Mouse (Mus musculus) CH12.LX (cell line): ENCODE data around the gene Krtap29-1. TPM values are rescaled to one million over a fixed set of nuclear protein-coding genes. Genes with fewer than 3 reads are reported as not detected.

Source experiments
- DNase-seq: peaks from one replicate; pipeline ENCODE4 v3.0.0-alpha.2; 2013; ENCODE audit errors: extremely low read depth
- H3K27ac ChIP-seq: 2 replicates; pipeline ENCODE4 v1.5.1; 2012; ENCODE audit warnings: low read depth, mild to moderate bottlenecking, control low read depth, moderate library complexity; ENCODE audit not compliant: insufficient read depth
- H3K27me3 ChIP-seq: replicated peaks from 2 replicates; pipeline ENCODE3; 2012; ENCODE audit warnings: inconsistent platforms
- H3K36me3 ChIP-seq, 2 experiments: replicated peaks in 1 of 2; 2 replicates each; pipeline versions ENCODE3 to v1.6.1; 2012; ENCODE audit warnings: inconsistent platforms in 1 of 2, low read length in 1 of 2, mild to moderate bottlenecking in 1 of 2, mixed read lengths in 1 of 2, moderate library complexity in 1 of 2; ENCODE audit not compliant: control insufficient read depth in 1 of 2, insufficient read depth in 1 of 2
- H3K4me1 ChIP-seq, 2 experiments: 2 replicates each; pipeline ENCODE4 v1.6.1; 2012; ENCODE audit warnings: inconsistent platforms in 1 of 2, moderate library complexity in 1 of 2; ENCODE audit not compliant: insufficient read depth in 2 of 2, control insufficient read depth in 1 of 2
- H3K4me2 ChIP-seq: 2 replicates; pipeline ENCODE4 v1.6.1; 2012; ENCODE audit warnings: low read depth, mild to moderate bottlenecking, control low read depth; ENCODE audit not compliant: poor library complexity, insufficient read depth, severe bottlenecking
- H3K4me3 ChIP-seq, 3 experiments: fragments of 150-350 bp in 1 of 3; sonication (generic) in 1 of 3; replicated peaks in 1 of 3; 2 replicates each; pipeline versions ENCODE3 to v1.5.1; 2011 to 2012; ENCODE audit warnings: low read depth in 2 of 3, low read length in 2 of 3, mild to moderate bottlenecking in 2 of 3, moderate library complexity in 2 of 3, control low read depth in 1 of 3, improper control_type of control experiment in 1 of 3, inconsistent platforms in 1 of 3, mixed read lengths in 1 of 3; ENCODE audit not compliant: poor library complexity in 1 of 3
- H3K79me2 ChIP-seq: replicated peaks from 2 replicates; pipeline ENCODE4 v1.6.1; 2012; ENCODE audit warnings: mild to moderate bottlenecking, moderate library complexity; ENCODE audit not compliant: control insufficient read depth, poor library complexity, insufficient read depth, severe bottlenecking; ENCODE audit errors: extremely low read depth
- H3K9ac ChIP-seq: 2 replicates; pipeline ENCODE4 v1.6.1; 2012; ENCODE audit warnings: low read depth, mild to moderate bottlenecking, control low read depth, moderate library complexity; ENCODE audit not compliant: insufficient read depth
- H3K9me3 ChIP-seq: replicated peaks from 2 replicates; pipeline ENCODE3; 2012; ENCODE audit warnings: low read length, inconsistent platforms, mixed read lengths
- BHLHE40 ChIP-seq: IDR thresholded peaks from 2 replicates; pipeline ENCODE4 v1.6.1; 2011; ENCODE audit warnings: mild to moderate bottlenecking, low read depth, low read length, improper control_type of control experiment
- CHD2 ChIP-seq: IDR thresholded peaks from 2 replicates; pipeline ENCODE4 v1.6.1; 2011; ENCODE audit warnings: low read length, improper control_type of control experiment
- CTCF ChIP-seq, 2 experiments: IDR thresholded peaks in 1 of 2; conservative IDR thresholded peaks in 1 of 2; 2 replicates each; pipeline ENCODE4 v1.5.1; 2011 to 2012; ENCODE audit warnings: low read depth in 2 of 2, low read length in 2 of 2, improper control_type of control experiment in 1 of 2, inconsistent platforms in 1 of 2, mild to moderate bottlenecking in 1 of 2, moderate library complexity in 1 of 2
- ELF1 ChIP-seq: IDR thresholded peaks from 2 replicates; pipeline ENCODE4 v1.6.1; 2014; ENCODE audit warnings: low read depth, mild to moderate bottlenecking, inconsistent platforms, low read length, improper control_type of control experiment
- EP300 ChIP-seq: IDR thresholded peaks from 2 replicates; pipeline ENCODE4 v1.6.1; 2011; ENCODE audit warnings: low read length, improper control_type of control experiment
- ETS1 ChIP-seq: conservative IDR thresholded peaks from 2 replicates; pipeline ENCODE4 v1.6.1; 2012; ENCODE audit warnings: low read depth, mild to moderate bottlenecking, inconsistent platforms, low read length, improper control_type of control experiment, moderate library complexity
- GABPA ChIP-seq: IDR thresholded peaks from 2 replicates; pipeline ENCODE4 v1.6.1; 2012; ENCODE audit warnings: low read depth, low read length, improper control_type of control experiment, inconsistent platforms; ENCODE audit not compliant: insufficient replicate concordance
- IRF4 ChIP-seq: IDR thresholded peaks from 2 replicates; pipeline ENCODE4 v1.6.1; 2014; ENCODE audit warnings: low read depth, mild to moderate bottlenecking, inconsistent platforms, low read length, improper control_type of control experiment
- JUN ChIP-seq: IDR thresholded peaks from 2 replicates; pipeline ENCODE4 v1.6.1; 2011; ENCODE audit warnings: low read depth, mild to moderate bottlenecking, low read length, improper control_type of control experiment, moderate library complexity; ENCODE audit not compliant: insufficient read depth
- JUND ChIP-seq: conservative IDR thresholded peaks from 2 replicates; pipeline ENCODE4 v1.6.1; 2011; ENCODE audit warnings: low read depth, low read length, improper control_type of control experiment
- MAFK ChIP-seq: IDR thresholded peaks from 2 replicates; pipeline ENCODE4 v1.6.1; 2011; ENCODE audit warnings: low read length, improper control_type of control experiment; ENCODE audit not compliant: insufficient replicate concordance
- MAX ChIP-seq: IDR thresholded peaks from 2 replicates; pipeline ENCODE4 v1.6.1; 2011; ENCODE audit warnings: low read length, improper control_type of control experiment
- MEF2A ChIP-seq: IDR thresholded peaks from 2 replicates; pipeline ENCODE4 v1.6.1; 2014; ENCODE audit warnings: low read depth, mild to moderate bottlenecking, inconsistent platforms, low read length, improper control_type of control experiment, borderline replicate concordance
- MYC ChIP-seq: IDR thresholded peaks from 2 replicates; pipeline ENCODE4 v1.6.1; 2011; ENCODE audit warnings: low read depth, mild to moderate bottlenecking, improper control_type of control experiment, low read length
- NELFE ChIP-seq: IDR thresholded peaks from 2 replicates; pipeline ENCODE4 v1.6.1; 2011; ENCODE audit warnings: low read depth, low read length, improper control_type of control experiment
- POLR2AphosphoS2 ChIP-seq: IDR thresholded peaks from 2 replicates; pipeline ENCODE4 v1.6.1; 2011; ENCODE audit warnings: low read depth, low read length, improper control_type of control experiment
- SIN3A ChIP-seq: IDR thresholded peaks from 2 replicates; pipeline ENCODE4 v1.6.1; 2012; ENCODE audit warnings: low read length, improper control_type of control experiment, inconsistent platforms
- USF1 ChIP-seq: IDR thresholded peaks from 2 replicates; pipeline ENCODE4 v1.6.1; 2014; ENCODE audit warnings: low read depth, mild to moderate bottlenecking, inconsistent platforms, low read length, improper control_type of control experiment
- USF2 ChIP-seq: conservative IDR thresholded peaks from 2 replicates; pipeline ENCODE4 v1.6.1; 2011; ENCODE audit warnings: low read depth, low read length, improper control_type of control experiment
- ZKSCAN1 ChIP-seq: IDR thresholded peaks from 2 replicates; pipeline ENCODE4 v1.6.1; 2012; ENCODE audit warnings: low read depth, inconsistent platforms, low read length, improper control_type of control experiment, borderline replicate concordance
- ZNF384 ChIP-seq: IDR thresholded peaks from 2 replicates; pipeline ENCODE4 v1.6.1; 2012; ENCODE audit warnings: low read depth, low read length, improper control_type of control experiment, inconsistent platforms
- dilution Hi-C: fragments of 300-500 bp; cut with MboI; formaldehyde crosslinking; loops from 2 replicates; pipeline ENCODE4 v1.14.3; 2020; ENCODE audit warnings: low sequenced_read_pairs; ENCODE audit not compliant: extremely low pct_unique_long_range_greater_than_20kb, extremely low pct_ligation_motif_present
- in situ Hi-C: fragments of 300-500 bp; cut with MboI; formaldehyde crosslinking; loops from 3 replicates; pipeline ENCODE4 v1.14.3; 2019; ENCODE audit warnings: low sequenced_read_pairs, low pct_ligation_motif_present, low pct_unique_long_range_greater_than_20kb, mixed read lengths
- polyA plus RNA-seq: library from polyadenylated mRNA; unstranded; fragments of >175 nt; gene quantifications from 2 replicates; pipeline ENCODE4 v1.2.1, GENCODE M21; 2012; ENCODE audit warnings: low read depth; ENCODE audit not compliant: insufficient read length
- total RNA-seq, 2 experiments: library from RNA; depleted of rRNA; stranded (reverse); fragments of 300-350 nt in 1 of 2; fragments of >200 nt in 1 of 2; gene quantifications; 2 replicates each; pipeline ENCODE4 v1.2.3; 2012 to 2014

The Krtap29-1 gene
- total and polyA plus RNA-seq, 3 experiments: not detected

DNA sequence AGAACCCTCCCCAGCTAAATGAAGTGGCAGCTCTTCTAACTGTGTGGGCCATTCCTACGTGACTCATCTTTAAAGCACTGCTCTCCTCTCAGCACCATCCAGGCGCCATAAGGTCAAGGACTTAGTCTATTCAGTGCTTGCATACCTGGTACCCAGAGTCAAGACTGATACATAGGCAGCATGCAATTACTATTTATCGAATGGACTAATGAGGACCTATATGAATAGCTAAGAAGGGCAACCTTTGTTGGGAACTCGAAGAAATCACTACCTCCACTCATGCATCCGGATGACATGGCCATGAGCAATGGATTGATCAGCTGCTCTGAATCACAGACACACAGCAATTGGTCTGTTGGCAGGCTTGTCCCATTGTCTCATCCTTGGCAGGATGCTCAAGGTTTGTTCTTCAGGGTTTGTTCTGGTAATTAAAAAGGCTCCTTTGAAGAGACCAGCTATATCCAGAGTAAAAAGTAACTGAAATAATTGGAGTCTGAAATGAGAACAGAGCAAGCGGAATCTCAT is 11.1 kb upstream of the Krtap29-1 start:
- no peak overlapping the region for H3K9ac ChIP-seq
- H3K79me2 ChIP-seq: no peaks in the 10 kb centered on the region
- H3K27ac ChIP-seq: no peak overlapping the region
- H3K9me3 ChIP-seq: no peaks in the 10 kb centered on the region
- H3K4me3 ChIP-seq: no peak overlapping the region
- H3K4me1 ChIP-seq: peaks cover 5 to 10% of the 10 kb centered on the region in 2 experiments
- in situ Hi-C loops (no loop called here), dilution Hi-C loops (no loop called here)
- no peak for DNase-seq
- H3K36me3 ChIP-seq: no peaks in the 10 kb centered on the region
- TF ChIP-seq ZNF384: no peak
- no peak for TF ChIP-seq CHD2
- no peak for TF ChIP-seq USF2
- no peak for TF ChIP-seq JUND
- no peak for TF ChIP-seq ZKSCAN1
- TF ChIP-seq MAX: no peak
- TF ChIP-seq MYC: no peak
- TF ChIP-seq EP300: no peak
- TF ChIP-seq POLR2AphosphoS2: no peak
- TF ChIP-seq ELF1: no peak
- TF ChIP-seq SIN3A: no peak
- TF ChIP-seq GABPA: no peak
- H3K27me3 ChIP-seq: peaks cover 82% of the 10 kb centered on the region
- H3K4me2 ChIP-seq: no peak overlapping the region

DNA sequence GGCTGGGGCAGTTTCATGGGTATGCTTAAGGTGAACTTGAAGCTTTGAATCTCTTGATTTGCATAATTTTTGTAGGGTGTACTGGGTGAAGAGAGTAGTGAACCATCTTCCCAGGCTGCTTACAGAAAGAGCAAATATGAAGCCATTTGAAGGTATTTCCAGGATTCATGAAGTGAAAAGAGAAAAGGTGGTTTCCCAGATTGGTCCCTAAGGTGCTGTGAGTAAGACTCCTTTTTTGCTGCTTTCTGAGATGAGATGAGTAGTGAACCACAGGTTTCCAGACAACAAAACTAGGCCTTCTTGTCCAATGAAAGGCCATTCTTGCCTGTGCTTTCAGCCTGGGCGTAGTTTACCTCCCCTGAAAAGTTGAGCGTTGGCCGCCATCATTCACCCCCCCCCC is 9.7 kb upstream of the Krtap29-1 start:
- H3K4me3 ChIP-seq: no peak overlapping the region
- H3K79me2 ChIP-seq: no peaks in the 10 kb centered on the region
- no peaks in the 10 kb centered on the region for H3K9me3 ChIP-seq
- TF ChIP-seq MYC (no peak), MAFK (0 out of 2 replicates have a peak, but pooled peaks have one; percentile 10), IRF4 (peak; percentile 74; the same call in 1 of the 2 replicates), CTCF (conservative IDR thresholded peaks at IDR 0.05 in 1 of 2, IDR thresholded peaks at IDR 0.05 in 1 of 2; ENCODE audit: low read depth in 2 of 2, low read length in 2 of 2) (no peak), ETS1 (peak; percentile 22; the same call in 1 of the 2 replicates), USF1 (no peak), EP300 (peak; percentile 69; the same call in 1 of the 2 replicates), JUN (peak; percentile 42; the same call in 1 of the 2 replicates), BHLHE40 (peak; percentile 18; the same call in 1 of the 2 replicates), MEF2A (peak; percentile 85; the same call in 1 of the 2 replicates), NELFE (no peak)
- in situ Hi-C loops: no loop called here
- no peak overlapping the region for H3K27ac ChIP-seq
- peaks cover 80% of the 10 kb centered on the region for H3K27me3 ChIP-seq
- H3K36me3 ChIP-seq: no peaks in the 10 kb centered on the region
- peak overlapping the region; percentile 33; the same call in 1 of the 2 replicates for H3K4me2 ChIP-seq
- H3K9ac ChIP-seq: no peak overlapping the region
- H3K4me1 ChIP-seq: peaks cover 8 to 12% of the 10 kb centered on the region in 2 experiments
- DNase-seq: peak; percentile 78
- dilution Hi-C loops: no loop called here
